Mouse (Mus musculus) E14TG2a.4 (cell line): Measurements from ENCODE around the gene Gm20388.

ENCODE experiments used
- CTCF ChIP-seq: conservative IDR thresholded peaks from 2 replicates; pipeline ENCODE4 v1.5.1; 2014; ENCODE audit warnings: low read length
- NANOG ChIP-seq: IDR thresholded peaks from 2 replicates; pipeline ENCODE4 v1.6.1; 2014; ENCODE audit warnings: borderline replicate concordance, low read length, mixed read lengths
- POU5F1 ChIP-seq: IDR thresholded peaks from 2 replicates; pipeline ENCODE4 v1.6.1; 2014; ENCODE audit warnings: low read length, borderline replicate concordance

- TF ChIP-seq CTCF (no peak), POU5F1 (no peak), NANOG (no peak)
These were observed 2856.1 kb downstream of the Gm20388 start for GRCm38 (mm10) chr8:122766647-122767200.
